Mouse (Mus musculus) left cerebral cortex, adult 11 months (tissue): Measurements from ENCODE around the gene Stra6l.

ENCODE experiments used
- DNase-seq: peaks from one replicate; pipeline ENCODE4 v3.0.0; 2022; ENCODE audit warnings: low spot score

The Stra6l gene

DNA sequence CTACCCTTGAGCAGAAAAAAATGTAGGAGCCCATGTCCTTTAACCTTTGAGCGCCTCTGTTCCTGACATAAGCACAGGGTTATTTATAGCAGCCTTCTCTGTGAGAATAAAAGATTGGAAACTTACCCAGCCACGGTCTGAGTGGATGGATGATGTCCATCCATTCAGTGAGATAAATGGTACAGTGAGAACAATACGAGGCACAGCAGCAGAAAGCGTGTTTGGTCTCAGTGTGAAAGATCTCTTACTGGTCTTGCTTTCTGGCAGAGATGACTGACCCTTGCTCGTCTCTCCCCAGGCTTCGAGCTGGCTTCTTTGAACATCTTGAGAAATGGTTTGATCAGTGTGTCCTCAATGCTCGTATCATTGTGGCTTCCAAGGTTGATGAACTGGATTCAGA is 68.6 kb downstream of the Stra6l start:
- no peak for DNase-seq

DNA sequence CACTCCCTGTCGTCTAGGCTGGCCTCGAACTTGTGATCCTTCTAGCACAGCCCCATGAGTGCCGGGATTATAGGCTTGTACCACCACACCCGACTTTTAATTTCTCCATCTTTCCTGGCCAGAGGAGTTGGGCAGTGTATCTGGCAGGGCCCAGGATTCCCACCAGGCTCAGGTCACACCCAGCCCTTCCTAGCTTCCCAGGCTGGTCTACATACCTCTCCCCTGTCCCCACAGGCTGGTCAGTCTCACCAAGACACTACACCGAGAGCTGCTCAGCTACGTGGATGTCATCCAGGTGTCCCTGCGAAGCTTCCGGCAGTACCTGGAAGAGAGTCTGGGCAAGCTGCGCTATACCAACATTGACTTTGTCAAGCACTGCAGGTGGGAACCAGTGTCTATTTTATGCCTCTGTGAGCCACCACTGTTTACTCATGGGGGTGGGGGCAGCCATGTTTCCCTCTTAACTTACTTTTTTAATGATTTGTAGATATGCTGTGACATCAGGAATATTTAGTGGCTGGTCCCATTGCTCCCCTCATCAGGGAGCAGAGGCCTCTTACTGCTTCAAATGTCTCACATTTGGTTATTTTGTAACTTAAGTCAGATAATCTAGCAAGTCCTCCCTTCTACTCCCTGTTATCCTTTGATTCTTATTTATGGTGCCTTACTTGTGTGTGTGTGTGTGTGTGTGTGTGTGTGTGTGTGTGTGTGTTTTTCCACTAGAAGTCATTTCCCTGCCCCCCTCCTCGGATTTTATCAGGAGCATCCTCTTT is 73.4 kb downstream of the Stra6l start:
- no peak for DNase-seq

DNA sequence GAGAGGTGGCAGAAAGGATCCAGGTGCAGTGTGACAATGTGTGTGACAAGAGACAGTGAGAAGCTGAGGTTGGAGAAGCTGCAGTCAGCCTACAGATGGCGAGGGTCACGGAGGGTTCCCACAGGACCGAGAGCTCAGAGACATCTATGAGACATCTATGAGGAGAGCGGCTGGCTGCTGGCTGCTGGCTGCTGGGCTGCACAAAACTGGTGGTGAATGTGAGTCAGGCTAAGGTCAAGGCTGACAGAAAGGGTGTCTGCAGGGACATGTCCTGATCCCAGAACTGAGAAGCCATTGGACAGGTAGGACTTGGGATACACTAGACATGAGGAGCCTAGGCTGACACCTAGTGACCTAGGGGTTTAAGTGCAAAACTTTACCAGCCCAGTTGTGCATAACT is 75.5 kb downstream of the Stra6l start:
- no peak for DNase-seq

DNA sequence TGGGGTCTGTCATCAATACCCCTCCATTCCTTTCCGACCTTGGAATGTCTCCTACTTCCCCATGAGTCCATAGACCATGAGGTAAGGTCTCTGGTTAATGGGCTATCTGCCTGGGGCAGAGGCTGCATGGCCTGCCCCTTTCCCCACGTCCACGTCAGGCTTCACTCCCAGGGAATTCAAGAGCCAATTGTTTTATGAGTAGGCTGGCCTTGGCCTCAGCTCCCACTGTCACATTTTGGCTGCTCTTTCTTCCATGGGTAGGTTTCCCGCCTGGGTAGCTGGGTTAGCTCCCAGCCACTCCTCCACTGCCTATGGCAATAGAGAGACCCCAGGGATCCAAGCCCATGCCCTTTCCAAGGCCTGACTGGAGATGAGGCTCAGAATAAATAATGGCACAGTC is 80.1 kb downstream of the Stra6l start:
- no peak for DNase-seq
